Mouse (Mus musculus) liver, postnatal 0 days (tissue): Measurements from ENCODE around the gene Ttc28.

ENCODE experiments used
- CTCF ChIP-seq: sonication (generic); IDR thresholded peaks from 2 replicates; pipeline ENCODE4 v1.5.1; 2016; ENCODE audit warnings: antibody characterized with exemption, low read depth
- EP300 ChIP-seq: IDR thresholded peaks from 2 replicates; pipeline ENCODE4 v1.6.1; 2016; ENCODE audit warnings: antibody characterized with exemption, low read depth, mild to moderate bottlenecking

DNA sequence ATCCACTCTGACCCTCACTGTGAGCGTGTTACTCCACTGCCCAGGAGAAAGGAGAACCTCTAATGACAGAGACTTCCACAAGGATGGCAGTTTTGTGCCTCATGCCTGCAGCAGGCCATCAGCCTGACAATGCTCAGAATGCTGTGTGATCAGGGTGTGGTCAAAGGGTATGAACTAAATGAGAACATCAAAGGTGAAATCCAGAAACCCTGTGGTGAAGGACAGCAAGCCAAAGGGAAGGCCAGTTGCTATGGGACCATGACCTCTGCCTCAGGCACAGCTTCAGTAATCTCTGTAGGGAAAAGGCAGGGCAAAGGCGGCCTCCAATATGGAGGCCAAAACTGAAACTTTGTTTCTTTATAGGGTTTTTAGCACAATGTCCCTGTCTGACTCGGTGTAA, 372.5 kb downstream of the Ttc28 start:
- TF ChIP-seq CTCF (no peak), EP300 (no peak)
